ENCODE assay signal across 24 mouse cellular contexts in the genomic region with DNA sequence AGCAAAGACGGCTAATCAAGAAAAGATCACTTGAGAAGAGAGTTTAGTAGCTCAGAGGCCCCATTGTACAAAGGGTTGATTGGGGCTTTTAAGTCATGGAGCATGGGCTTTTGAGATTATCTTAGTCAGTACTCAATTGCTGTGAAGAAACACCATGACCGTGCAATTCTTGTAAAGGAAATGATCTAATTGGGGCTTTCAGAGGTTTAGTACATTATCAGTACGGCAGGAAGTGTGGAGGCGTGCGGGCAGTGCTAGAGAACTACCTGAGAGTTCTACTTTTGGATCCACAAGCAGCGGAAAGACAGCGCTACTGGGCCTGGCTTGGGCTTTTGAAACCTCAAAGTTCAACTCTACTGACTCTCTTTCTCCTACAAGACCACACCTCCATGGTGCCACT.
DNase-seq lines count a peak whose midpoint lies in the region; ATAC-seq lines count a peak whose summit lies in the region.
"Had no signal": no experiment of that assay in that cellular context is flagged by ENCODE, and none has a peak within 500 bp of the region (broad histone marks: within the 10 kb centered on the region; RNA-seq: fewer than 3 reads in every experiment).

No protein-coding gene starts in this region.

- ATAC-seq in CD4-positive, CD25-positive, alpha-beta regulatory T cell, adult 4 months, result peak; percentile 79
- ATAC-seq in inflammation-experienced regulatory T-cells, adult 6 months, result peak; percentile 86
- ATAC-seq in megakaryocyte progenitor cell, adult 5-6 weeks (replicated peaks; ENCODE audit: poor library complexity), result no peak
- ATAC-seq: forebrain, embryonic 15.5 days; hindbrain, postnatal 0 days; intestine, embryonic 15.5 days; Patski had no signal

- DNase-seq in 416B (ENCODE audit: low read depth), result peak; percentile 43
- peak; percentile 6 for DNase-seq in MEL-GATA-1-ER (ENCODE audit: extremely low read depth, low read depth)
- DNase-seq in layer of hippocampus, adult 9-11 months, result no peak
- DNase-seq in lung, postnatal 10 days, result no peak
- DNase-seq: adrenal gland, adult 2 months; adrenal gland, postnatal 14 days; B cell, adult 2 months; cerebellum, adult 11 months; cerebellum, adult 8-10 months; cerebellum, postnatal 10 days; cerebellum, postnatal 36 days; embryo, embryonic 11 days; gastrocnemius, postnatal 10 days; gastrocnemius, postnatal 36 days; heart, adult 2 months; heart, postnatal 14 days; heart, postnatal 4 days had no signal

Comparison
In these comparisons a context has a peak if more than half of its experiments do, and no peak if none do; other contexts are left out.
1. DNase-seq: peak in 416B (single experiment) and MEL-GATA-1-ER (single experiment); none in layer of hippocampus, adult 9-11 months (single experiment) and lung, postnatal 10 days (single experiment).